Mouse (Mus musculus) limb, embryonic 12.5 days (tissue): ENCODE data around the gene R3hdm4. TPM values are rescaled to one million over a fixed set of nuclear protein-coding genes. Genes with fewer than 3 reads are reported as not detected.

Source experiments
- ATAC-seq: fragments of 200-750 bp; cut with Nextera tagmentation; 2 replicates; pipeline ENCODE4 v1.8.0; 2017; ENCODE audit warnings: low read depth, moderate TSS enrichment; ENCODE audit not compliant: insufficient number of reproducible peaks, insufficient read depth, low FRiP score, low TSS enrichment
- H3K27ac ChIP-seq: fragments of 300-500 bp; sonication (generic); 2 replicates; pipeline ENCODE4 v1.5.1; 2016; ENCODE audit warnings: mild to moderate bottlenecking, moderate library complexity
- H3K27me3 ChIP-seq: fragments of 300-500 bp; sonication (generic); 2 replicates; pipeline ENCODE4 v1.6.1; 2016; ENCODE audit warnings: mild to moderate bottlenecking, moderate library complexity
- H3K36me3 ChIP-seq: fragments of 300-500 bp; sonication (generic); 2 replicates; pipeline ENCODE4 v1.6.1; 2016; ENCODE audit warnings: mild to moderate bottlenecking, moderate library complexity
- H3K4me1 ChIP-seq: fragments of 300-500 bp; sonication (generic); replicated peaks from 2 replicates; pipeline ENCODE4 v1.6.1; 2016
- H3K4me2 ChIP-seq: fragments of 300-500 bp; sonication (generic); 2 replicates; pipeline ENCODE4 v1.6.1; 2016; ENCODE audit warnings: mild to moderate bottlenecking, moderate library complexity
- H3K4me3 ChIP-seq: fragments of 300-500 bp; sonication (generic); replicated peaks from 2 replicates; pipeline ENCODE4 v1.5.1; 2016; ENCODE audit warnings: mild to moderate bottlenecking
- H3K9ac ChIP-seq: fragments of 300-500 bp; sonication (generic); replicated peaks from 2 replicates; pipeline ENCODE4 v1.6.1; 2016; ENCODE audit warnings: mild to moderate bottlenecking, moderate library complexity
- H3K9me3 ChIP-seq: fragments of 300-500 bp; sonication (generic); 2 replicates; pipeline ENCODE4 v1.6.1; 2016; ENCODE audit warnings: mild to moderate bottlenecking, moderate library complexity
- WGBS: fragments of 180-500 bp; shearing (Covaris S2); methylation state at CpG from one replicate; pipeline ENCODE4 v1.1.7; 2016; 5-methylcytosine and 5-hydroxymethylcytosine counted together
- microRNA-seq: library from miRNA; unstranded; fragments of <30 nt; microRNA quantifications from one replicate; pipeline ENCODE4, GENCODE M21; 2017
- polyA plus RNA-seq: library from polyadenylated mRNA; unstranded; fragments of >200 nt; fragmentation: Nextera tagmentation; extraction: Ambion mirVana; gene quantifications from 2 replicates; pipeline ENCODE4 v1.2.1, GENCODE M21; 2016

Gene R3hdm4
- polyA plus RNA-seq, 1 experiment from 2014 or later = 149 TPM

DNA sequence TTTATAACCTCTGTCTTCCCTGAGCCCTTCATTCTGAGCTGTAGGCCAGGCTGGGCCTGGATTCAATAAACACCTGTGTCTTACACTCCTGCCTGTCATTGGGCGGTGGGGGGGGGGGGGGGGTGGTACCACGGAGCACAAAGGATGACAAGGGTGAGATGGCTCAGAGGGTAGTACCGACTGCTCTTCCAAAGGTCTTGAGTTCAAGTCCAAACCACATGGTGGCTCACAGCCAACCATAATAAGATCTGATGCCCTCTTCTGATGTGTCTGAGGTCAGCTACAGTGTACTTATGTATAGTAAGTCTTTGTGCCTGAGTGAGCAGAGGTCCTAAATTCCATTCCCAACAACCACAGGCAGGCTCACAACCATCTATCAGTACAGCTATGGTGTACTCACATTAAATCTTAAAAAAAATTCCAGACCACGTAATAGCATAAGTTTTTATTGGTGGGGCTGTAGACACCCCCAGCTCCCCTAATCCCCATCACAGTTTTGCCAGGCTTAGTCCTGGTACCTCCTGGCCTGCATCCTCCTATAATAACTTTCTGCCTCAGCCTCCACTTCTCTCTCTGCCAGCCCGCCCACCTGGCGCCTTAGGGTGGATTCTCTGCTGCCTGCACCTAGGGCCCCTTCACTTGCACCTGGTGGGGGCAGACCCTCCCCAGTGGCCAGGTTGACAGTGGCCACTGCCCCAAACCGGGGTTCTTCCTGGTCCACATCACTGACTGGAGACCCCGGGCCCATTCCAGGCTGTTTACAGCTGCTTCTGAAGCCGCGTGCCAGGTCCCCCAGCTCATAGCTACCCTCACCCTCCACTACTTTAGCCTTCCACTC is 56.4 kb downstream of the R3hdm4 start:
- Histone ChIP-seq H3K27ac (peak overlapping the region; percentile 56), H3K4me3 (no peak overlapping the region)
- ATAC-seq = peak; percentile 4

DNA sequence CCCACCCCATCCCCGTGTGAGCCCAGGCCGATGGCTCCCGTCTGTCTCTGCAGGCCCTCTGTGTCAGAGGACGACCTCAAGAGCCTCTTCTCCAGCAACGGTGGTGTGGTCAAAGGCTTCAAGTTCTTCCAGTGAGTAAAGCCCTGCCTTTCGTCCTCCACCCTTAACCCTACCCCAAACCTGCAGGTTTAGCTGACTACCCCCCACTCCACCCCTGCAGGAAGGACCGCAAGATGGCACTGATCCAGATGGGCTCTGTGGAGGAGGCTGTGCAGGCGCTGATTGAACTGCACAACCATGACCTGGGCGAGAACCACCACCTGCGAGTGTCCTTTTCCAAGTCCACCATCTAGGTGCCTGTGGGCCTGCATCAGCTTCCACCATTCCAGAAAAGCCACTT is 58.1 kb downstream of the R3hdm4 start:
- Histone ChIP-seq H3K9me3 (no peaks in the 10 kb centered on the region), H3K27ac (peak overlapping the region; percentile 54; the same call in 1 of the 2 replicates), H3K9ac (no peak overlapping the region), H3K27me3 (no peaks in the 10 kb centered on the region), H3K4me1 (peaks cover 41% of the 10 kb centered on the region), H3K4me2 (no peak overlapping the region), H3K4me3 (no peak overlapping the region), H3K36me3 (peaks cover 97% of the 10 kb centered on the region)
- ATAC-seq = no peak
- 77% methylated on average over 10 of the region's 10 CpGs for WGBS

More for the DNA sequence above, 56.4 kb downstream of the R3hdm4 start:
- H3K4me1 ChIP-seq = peaks cover 31% of the 10 kb centered on the region
- no peaks in the 10 kb centered on the region for H3K9me3 ChIP-seq
- no peaks in the 10 kb centered on the region for H3K27me3 ChIP-seq
- 45% methylated on average over 10 of the region's 10 CpGs for WGBS
- H3K36me3 ChIP-seq = peaks cover 93% of the 10 kb centered on the region
- no peak overlapping the region for H3K4me2 ChIP-seq
- no peak overlapping the region for H3K9ac ChIP-seq

DNA sequence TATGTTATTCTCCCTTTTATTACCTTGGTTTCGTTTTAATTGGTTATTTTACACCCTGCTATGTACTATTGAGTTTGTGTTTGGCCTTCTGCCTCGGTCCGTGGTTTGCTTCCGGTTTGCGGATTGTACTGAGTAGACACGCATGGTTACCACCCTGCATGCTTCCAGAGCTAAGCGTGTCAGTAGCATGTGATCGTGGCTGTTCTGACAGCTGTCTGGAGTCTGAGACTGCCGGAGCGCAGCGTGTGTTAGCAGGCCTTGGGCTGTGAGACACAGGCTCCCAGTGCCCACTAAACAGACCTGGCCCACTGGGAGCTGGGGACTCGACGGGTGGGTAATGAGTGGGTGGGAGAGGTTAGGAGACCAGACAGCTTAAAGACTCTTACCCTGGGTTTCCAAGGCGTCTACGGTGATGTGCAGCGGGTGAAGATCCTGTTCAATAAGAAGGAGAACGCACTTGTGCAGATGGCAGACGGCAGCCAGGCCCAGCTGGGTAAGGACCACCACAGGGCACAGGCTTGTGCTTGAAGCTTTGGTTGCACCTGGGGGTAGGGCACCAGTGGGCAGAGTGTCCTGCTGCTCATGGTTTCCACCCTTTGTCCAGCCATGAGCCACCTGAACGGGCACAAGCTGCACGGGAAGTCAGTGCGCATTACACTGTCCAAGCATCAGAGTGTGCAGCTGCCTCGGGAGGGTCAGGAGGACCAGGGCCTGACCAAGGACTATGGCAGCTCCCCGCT is 58.8 kb downstream of the R3hdm4 start:
- 88% methylated on average over 23 of the region's 23 CpGs for WGBS
- no peak overlapping the region for H3K4me3 ChIP-seq
- no peak overlapping the region for H3K27ac ChIP-seq
- peaks cover 44% of the 10 kb centered on the region for H3K4me1 ChIP-seq
- no peak overlapping the region for H3K4me2 ChIP-seq
- H3K9ac ChIP-seq = no peak overlapping the region
- no peaks in the 10 kb centered on the region for H3K9me3 ChIP-seq
- ATAC-seq = no peak
- H3K36me3 ChIP-seq = peaks cover 99% of the 10 kb centered on the region
- no peaks in the 10 kb centered on the region for H3K27me3 ChIP-seq

DNA sequence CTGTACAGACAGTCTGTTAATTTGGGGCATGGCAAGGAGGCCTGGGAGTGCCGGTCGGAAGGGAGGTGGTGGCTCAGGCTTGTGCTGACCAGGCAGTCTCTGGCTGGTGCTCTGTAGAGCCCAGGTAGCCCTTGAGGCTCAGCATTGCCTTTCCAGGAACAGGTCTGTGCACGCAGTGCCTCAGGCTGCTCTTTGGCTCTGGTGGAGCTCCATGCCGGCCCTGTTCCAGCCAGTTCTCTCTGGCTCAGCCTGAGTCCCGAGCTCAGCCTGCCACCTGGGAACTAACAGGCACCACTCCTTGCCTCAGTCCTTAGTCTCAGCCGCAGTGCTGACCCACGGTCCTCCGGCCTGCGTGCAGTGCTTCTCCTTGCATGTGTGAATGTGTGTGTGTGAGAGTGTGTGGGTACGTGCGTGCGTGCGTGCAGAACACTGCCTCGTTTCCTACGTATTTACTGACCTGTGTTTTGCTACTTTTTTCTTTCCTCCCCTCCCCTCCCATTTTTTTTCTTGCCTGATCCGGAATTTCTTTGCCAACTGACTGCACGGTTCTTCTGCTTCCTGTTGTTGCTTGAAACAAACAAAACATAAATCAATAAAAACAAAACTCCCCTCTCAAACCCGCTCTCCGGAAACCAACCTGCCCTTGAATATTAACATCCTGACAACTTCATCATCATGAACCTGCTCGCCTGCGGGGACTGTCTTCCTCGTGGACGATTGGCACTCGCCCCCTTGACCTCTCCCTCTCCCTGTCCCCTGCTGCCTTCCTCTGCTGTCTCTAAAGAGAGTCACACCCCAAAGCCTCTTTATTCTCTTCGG is 59.6 kb downstream of the R3hdm4 start:
- H3K27me3 ChIP-seq = no peaks in the 10 kb centered on the region
- peak overlapping the region; percentile 57 for H3K27ac ChIP-seq
- ATAC-seq = no peak
- no peak overlapping the region for H3K9ac ChIP-seq
- H3K4me2 ChIP-seq = no peak overlapping the region
- H3K4me1 ChIP-seq = peaks cover 44% of the 10 kb centered on the region
- 75% methylated on average over 25 of the region's 25 CpGs for WGBS
- H3K4me3 ChIP-seq = no peak overlapping the region
- H3K9me3 ChIP-seq = no peaks in the 10 kb centered on the region
- H3K36me3 ChIP-seq = peaks cover 99% of the 10 kb centered on the region

DNA sequence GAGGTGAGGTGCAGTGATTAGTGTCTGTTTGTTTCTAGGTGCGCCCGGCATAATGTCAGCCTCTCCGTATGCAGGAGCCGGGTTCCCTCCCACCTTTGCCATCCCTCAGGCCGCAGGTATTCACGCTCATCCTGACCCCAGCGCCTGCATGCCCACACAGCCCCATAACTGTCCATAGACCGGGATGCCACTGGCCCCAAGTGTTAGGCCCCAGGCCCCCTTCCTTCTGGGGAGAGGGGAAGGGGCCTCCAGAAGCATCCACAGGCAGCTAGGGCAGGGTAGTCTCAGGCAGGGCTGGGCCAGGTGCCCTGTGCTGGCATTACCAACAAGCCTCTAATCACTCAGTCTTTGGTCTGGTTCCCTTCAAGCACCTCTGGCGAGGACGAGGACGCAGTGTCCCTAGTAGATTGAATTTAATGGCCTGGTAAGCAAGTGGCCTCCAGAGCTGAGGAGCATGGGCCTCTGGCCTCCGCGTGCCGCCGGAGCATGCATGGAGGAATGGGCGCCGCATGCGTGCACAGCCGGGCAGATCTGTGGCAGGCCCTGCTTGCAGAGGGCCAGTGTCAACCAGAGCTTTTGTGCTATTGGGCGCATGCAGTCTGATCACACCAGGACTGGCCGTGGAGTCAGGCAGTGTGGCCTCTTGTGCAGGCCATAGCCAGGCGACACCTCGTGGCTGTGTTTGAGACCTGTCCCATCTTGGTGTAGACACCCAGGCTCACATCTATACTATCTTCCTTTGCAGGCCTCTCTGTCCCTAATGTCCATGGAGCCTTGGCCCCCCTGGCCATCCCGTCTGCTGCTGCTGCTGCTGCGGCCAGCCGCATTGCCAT is 60.7 kb downstream of the R3hdm4 start:
- H3K4me1 ChIP-seq = peaks cover 53% of the 10 kb centered on the region
- ATAC-seq = no peak
- H3K4me2 ChIP-seq = no peak overlapping the region; the same call in 1 of the 2 replicates
- WGBS = 92% methylated on average over 26 of the region's 26 CpGs
- H3K36me3 ChIP-seq = peaks cover 91% of the 10 kb centered on the region
- H3K4me3 ChIP-seq = no peak overlapping the region; the same call in 1 of the 2 replicates
- H3K27me3 ChIP-seq = no peaks in the 10 kb centered on the region
- H3K9me3 ChIP-seq = no peaks in the 10 kb centered on the region
- H3K27ac ChIP-seq = peak overlapping the region; percentile 1; the same call in 1 of the 2 replicates
- no peak overlapping the region for H3K9ac ChIP-seq

Small RNA genes lying within 50 kb of the gene (microRNA-seq; reads per million reads assigned to microRNA genes)
- gene Mir6910 = not detected

Other genes with a start within 250 kb of the R3hdm4 start
- 139 and 149 TPM in 2 replicates for gene Cdc34, start 239.0 kb downstream of the R3hdm4 start, polyA plus RNA-seq
- gene Gzmm, start 232.2 kb downstream of the R3hdm4 start, polyA plus RNA-seq = 0.74 and 1.2 TPM in 2 replicates
- 676 and 680 TPM in 2 replicates for gene Bsg, start 216.7 kb downstream of the R3hdm4 start, polyA plus RNA-seq
- 0.15 TPM in 1 of 2 replicates, not detected in the other for gene Hcn2, start 204.6 kb downstream of the R3hdm4 start, polyA plus RNA-seq
- 54.0 and 54.1 TPM in 2 replicates for gene Polrmt, start 174.6 kb downstream of the R3hdm4 start, polyA plus RNA-seq
- 0.24 and 0.60 TPM in 2 replicates for gene Fgf22, start 166.1 kb downstream of the R3hdm4 start, polyA plus RNA-seq
- gene Rnf126, start 154.3 kb downstream of the R3hdm4 start, polyA plus RNA-seq = 108 and 113 TPM in 2 replicates
- gene Fstl3, start 143.9 kb downstream of the R3hdm4 start, polyA plus RNA-seq = 3.0 and 4.0 TPM in 2 replicates
- gene Prss57, start 130.2 kb downstream of the R3hdm4 start, polyA plus RNA-seq = not detected in 2 replicates
- 121 TPM in 2 replicates for gene Palm, start 127.6 kb downstream of the R3hdm4 start, polyA plus RNA-seq
- gene Misp, start 100.2 kb downstream of the R3hdm4 start, polyA plus RNA-seq = 0.28 and 0.67 TPM in 2 replicates
- gene Ptbp1, start 66.8 kb downstream of the R3hdm4 start, polyA plus RNA-seq = 373 and 403 TPM in 2 replicates
- 15.1 and 15.3 TPM in 2 replicates for gene Prtn3, start 46.7 kb downstream of the R3hdm4 start, polyA plus RNA-seq
- 157 and 162 TPM in 2 replicates for gene Plppr3, start 46.6 kb downstream of the R3hdm4 start, polyA plus RNA-seq
- not detected in 2 replicates for gene Elane, start 35.0 kb downstream of the R3hdm4 start, polyA plus RNA-seq
- not detected in 2 replicates for gene Cfd, start 30.4 kb downstream of the R3hdm4 start, polyA plus RNA-seq
- gene Med16, start 12.3 kb downstream of the R3hdm4 start, polyA plus RNA-seq = 50.8 and 53.7 TPM in 2 replicates
- gene Gm26602, start 10.4 kb downstream of the R3hdm4 start, polyA plus RNA-seq = 5.5 and 21.1 TPM in 2 replicates
- 1.1 and 1.2 TPM in 2 replicates for gene Kiss1r, start 4.2 kb downstream of the R3hdm4 start, polyA plus RNA-seq
- gene Arid3a, start 5.8 kb upstream of the R3hdm4 start, polyA plus RNA-seq = 8.4 and 8.6 TPM in 2 replicates
- 120 and 122 TPM in 2 replicates for gene Wdr18, start 38.9 kb upstream of the R3hdm4 start, polyA plus RNA-seq
- 0.54 and 0.68 TPM in 2 replicates for gene Grin3b, start 49.5 kb upstream of the R3hdm4 start, polyA plus RNA-seq
- 20.7 and 22.5 TPM in 2 replicates for gene Tmem259, start 63.1 kb upstream of the R3hdm4 start, polyA plus RNA-seq
- 216 and 240 TPM in 2 replicates for gene Cnn2, start 67.4 kb upstream of the R3hdm4 start, polyA plus RNA-seq
- gene Abca7, start 75.3 kb upstream of the R3hdm4 start, polyA plus RNA-seq = 2.1 and 2.3 TPM in 2 replicates
- 12.5 and 12.6 TPM in 2 replicates for gene Arhgap45, start 95.4 kb upstream of the R3hdm4 start, polyA plus RNA-seq
- gene Polr2e, start 118.6 kb upstream of the R3hdm4 start, polyA plus RNA-seq = 241 and 251 TPM in 2 replicates
- gene Gpx4, start 126.0 kb upstream of the R3hdm4 start, polyA plus RNA-seq = 463 and 494 TPM in 2 replicates
- 13.9 and 14.4 TPM in 2 replicates for gene Sbno2, start 184.4 kb upstream of the R3hdm4 start, polyA plus RNA-seq
- 16.1 and 18.1 TPM in 2 replicates for gene Stk11, start 194.6 kb upstream of the R3hdm4 start, polyA plus RNA-seq
- gene Atp5d, start 217.4 kb upstream of the R3hdm4 start, polyA plus RNA-seq = 460 and 465 TPM in 2 replicates
- gene Cbarp, start 219.6 kb upstream of the R3hdm4 start, polyA plus RNA-seq = 4.9 and 5.6 TPM in 2 replicates
- gene Midn, start 227.1 kb upstream of the R3hdm4 start, polyA plus RNA-seq = 30.6 and 38.0 TPM in 2 replicates
- gene Cirbp, start 244.8 kb upstream of the R3hdm4 start, polyA plus RNA-seq = 166 and 175 TPM in 2 replicates